Mouse (Mus musculus) left cerebral cortex, adult 8-10 months (tissue): ENCODE results near the gene Slco1a5. TPM values are rescaled to one million over a fixed set of nuclear protein-coding genes. Genes with fewer than 3 reads are reported as not detected.
"Not testable (repeated sequence)": the region's sequence is repeated elsewhere in the genome, so short reads cannot be mapped to it uniquely, and the experiment has no call there.

Experiments
- DNase-seq, 2 experiments: peaks; one replicate each; pipeline ENCODE4 v3.0.0; 2022; ENCODE audit warnings: low spot score in 2 of 2
- total RNA-seq, 4 experiments: library from RNA; stranded (reverse); gene quantifications; 2 replicates each; pipeline ENCODE4 v1.2.4; 2022

Slco1a5 gene
- total RNA-seq, 4 experiments from 2014 or later = not detected

DNA sequence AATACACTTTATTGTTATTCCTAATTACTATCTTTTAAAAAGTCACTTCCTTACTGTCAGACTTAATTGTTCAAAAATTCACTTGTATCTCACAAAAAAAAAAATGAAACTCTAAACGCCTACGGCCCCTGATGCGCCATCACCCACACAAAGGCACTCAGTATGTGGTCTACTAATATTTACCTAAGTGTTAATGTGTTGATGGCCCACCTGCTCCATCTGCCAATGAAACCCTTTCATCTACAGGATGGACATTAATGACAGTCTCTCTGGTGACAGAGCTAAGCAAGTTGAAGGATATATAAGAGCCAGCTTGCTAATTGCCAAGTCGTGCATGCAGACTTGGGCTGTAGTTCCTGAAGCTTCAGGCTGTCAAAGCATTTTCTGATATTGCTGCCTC lies 24.7 kb downstream of the Slco1a5 start, which contains the start of gene Iapp:
TSS of gene Iapp (plus strand) at position 326 of the 400 bp plus-strand sequence.
- no peak for DNase-seq

DNA sequence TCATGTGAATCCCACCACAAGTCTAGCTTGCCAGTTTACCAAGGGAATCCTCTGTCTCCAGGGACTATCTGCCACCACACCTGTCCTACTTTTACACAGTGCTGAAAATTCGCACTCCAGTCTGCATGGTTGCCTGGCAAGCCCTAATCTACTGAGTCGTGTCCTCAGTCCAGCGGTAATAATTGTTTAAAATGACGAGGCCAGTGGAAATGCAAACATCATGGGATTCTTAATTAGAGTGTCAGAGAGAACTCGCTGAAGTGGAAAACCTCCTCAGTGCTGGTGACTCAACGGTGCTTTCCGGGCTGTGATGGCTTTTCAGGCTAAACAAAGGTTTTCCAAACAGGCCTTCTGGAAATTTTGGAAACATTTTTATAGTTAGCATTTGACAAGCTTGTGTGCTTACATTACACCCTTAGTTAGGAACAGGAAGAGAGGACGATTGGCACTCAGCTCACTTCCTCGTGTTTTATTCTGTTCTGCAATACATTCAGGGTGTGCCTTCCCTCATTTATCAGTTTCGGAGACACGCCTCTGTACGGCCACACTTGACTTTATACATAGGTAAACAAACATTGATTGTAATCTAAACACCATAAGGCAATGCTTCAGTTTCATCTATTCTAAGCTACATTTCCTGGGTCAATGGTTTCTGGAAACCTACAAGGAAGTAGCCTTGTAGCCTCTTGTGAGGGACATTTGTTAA lies 33.2 kb downstream of the Slco1a5 start:
- no peak for DNase-seq

DNA sequence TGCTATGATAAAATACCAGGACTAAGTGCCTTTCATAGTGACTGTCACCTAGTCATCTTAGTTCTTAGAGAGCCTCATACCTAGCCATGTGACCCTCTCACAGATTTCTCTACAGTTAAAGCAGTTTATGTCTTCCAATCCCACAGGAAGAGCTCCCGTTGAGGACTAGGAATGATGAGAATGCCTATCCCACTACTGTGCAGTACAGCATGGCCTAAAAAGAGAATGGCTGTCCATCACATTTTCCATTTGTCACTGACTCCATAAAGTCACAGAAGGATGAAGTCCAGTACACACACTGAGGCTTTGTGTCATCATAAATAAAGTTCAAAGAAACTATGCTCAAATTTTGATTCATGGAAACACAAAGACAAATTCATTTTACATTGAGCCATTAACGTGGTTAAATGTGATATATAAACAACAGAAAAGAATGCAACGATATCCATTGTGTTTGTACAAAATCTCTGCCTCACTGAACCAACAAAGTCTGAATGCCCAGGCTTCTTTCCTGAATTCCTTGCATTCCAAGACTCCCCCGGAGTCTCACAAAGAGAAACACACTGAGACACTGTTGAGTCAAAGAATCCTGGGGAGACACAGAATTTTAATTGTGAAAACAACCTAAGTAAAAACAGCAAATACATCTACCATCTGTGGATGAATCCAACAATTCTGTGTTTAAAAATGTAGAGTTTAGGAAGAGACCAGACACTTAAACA lies 46.9 kb downstream of the Slco1a5 start:
- DNase-seq = no peak

DNA sequence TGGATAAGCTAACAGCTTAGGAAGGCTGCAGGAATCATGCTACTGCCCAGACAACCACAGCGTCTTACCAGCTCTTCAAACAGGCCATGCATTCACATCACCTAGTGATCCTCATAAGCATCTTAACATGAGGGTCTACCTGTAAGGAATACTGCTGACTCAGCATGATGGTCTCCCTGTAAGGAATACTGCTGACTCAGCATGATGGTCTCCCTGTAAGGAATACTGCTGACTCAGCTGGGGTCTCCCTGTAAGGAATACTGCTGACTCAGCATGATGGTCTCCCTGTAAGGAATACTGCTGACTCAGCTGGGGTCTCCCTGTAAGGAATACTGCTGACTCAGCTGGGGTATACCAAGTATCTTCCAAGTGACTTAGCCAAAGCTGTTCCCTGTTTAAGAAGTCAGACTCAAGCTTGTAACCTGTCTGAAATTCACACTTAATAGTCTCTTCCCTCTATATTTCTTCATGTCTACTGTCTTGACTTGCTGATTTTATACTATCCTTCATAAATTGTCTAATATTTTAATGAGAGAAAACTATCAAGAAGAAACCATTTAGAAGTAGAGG lies 72.0 kb downstream of the Slco1a5 start:
- DNase-seq = not testable (repeated sequence)

DNA sequence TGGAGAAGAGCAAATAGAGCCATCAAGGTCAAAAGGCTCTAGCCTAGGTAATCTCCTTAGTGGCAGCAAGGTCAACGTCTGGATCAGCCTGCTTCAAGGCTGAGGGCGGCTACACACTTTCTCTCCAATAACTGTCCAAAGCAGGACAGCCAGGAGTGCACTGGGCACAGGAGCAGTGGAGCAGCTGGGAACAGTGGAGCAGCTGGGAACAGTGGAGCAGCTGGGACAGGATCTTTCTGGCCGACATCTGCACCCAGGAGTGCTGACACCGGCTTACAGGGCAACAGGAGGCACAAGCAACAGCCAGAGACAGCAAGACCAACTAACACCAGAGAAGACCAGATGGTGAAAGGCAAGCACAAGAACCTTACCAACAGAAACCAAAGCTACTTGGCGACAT lies 77.7 kb downstream of the Slco1a5 start:
- DNase-seq = no peak

DNA sequence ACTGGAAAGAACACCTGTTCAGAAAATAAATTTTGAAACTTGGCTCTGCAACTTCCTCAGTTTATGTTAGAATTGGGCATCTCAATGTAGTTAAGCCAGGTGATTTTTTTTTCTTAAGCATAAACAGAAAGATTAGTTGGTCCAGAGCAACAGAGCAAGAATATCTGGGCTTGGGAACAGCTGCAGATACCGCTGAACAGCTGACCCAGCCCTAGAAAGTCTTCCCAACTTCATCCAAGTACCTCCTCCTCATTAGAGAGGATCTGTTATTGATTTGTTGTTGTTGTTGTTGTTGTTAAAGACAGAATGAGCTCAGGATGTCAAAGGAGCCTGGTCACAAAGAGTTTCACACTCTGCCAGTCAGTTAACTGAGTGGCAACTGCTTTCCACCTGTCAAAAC lies 83.3 kb downstream of the Slco1a5 start:
- DNase-seq = no peak

DNA sequence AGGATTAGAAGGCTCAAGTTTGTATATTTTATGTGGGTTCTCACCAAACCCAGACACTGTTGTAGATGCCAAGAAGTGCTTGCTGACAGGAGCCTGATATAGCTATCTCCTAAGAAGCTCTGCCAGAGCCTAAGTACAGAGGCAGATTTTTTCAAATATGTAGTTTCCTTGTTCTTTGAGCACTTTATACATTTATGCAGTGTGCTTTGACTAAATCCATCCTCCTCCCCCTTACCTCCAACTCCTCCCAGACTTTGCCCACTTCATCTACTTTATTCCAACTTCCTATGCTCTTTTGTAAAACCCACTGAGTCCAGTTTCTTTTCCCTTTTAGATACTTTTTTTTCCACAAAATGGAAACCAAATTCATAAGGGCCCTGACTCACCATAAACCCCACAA lies 102.6 kb downstream of the Slco1a5 start:
- no peak for DNase-seq

DNA sequence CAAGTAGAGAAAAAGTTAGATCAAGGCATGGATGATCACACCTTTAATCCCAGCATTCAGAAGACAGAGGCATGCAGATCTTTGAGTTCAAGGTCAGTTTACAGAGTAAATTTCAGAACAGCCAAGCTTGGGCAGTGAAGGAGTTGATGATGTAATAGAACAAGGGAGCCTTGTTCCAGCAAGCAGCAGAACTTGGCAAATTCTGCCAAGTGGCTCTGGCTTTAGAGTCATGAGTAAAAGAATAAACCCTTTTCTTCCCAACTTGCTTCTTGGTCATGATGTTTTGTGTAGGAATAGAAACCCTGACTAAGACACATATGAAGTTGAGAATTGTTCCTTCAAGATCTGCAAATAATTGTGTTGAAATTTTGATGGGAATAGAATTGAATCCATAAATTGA lies 111.0 kb downstream of the Slco1a5 start:
- DNase-seq = no peak

DNA sequence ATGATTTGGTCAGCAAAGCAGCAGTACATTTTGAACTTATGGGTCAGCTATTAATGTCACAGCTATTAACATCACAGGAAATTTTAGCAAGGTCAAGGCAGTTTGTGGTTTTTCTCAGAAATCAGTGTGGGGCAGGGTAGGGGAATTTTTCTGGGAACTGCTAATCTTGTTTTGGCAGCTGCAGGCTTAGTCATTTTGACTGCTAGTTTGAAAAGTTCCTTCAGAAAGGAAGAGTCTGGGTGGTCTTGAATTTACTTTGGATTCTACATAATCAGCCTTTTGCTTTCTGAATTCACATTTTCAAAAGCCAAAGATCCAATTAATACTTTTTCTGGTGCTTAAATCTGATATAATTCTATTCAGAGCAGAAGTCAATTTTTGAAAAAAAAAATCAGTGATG lies 113.0 kb downstream of the Slco1a5 start:
- no peak for DNase-seq

DNA sequence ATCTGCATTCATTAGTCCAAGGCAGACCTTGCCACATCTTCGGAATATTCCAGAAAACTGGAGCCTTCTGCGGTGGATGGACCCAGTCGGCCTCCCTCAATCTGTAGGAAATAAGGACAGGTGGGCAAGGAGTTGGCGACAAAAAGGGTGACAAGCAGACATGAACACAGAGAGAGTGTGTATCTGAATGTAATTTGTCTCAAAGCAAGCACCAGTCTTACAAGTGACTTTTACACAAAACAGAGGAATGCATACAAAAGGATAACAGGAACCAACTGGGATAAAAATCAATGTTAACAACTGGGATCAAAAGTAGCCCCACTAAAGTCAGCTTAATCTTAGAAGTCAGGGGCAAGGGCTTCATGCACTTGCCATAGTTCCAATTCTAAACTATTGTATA lies 114.4 kb downstream of the Slco1a5 start, which contains the start of gene Slco1a6:
TSS of gene Slco1a6 (minus strand) at position 101 of the 400 bp plus-strand sequence.
- no peak for DNase-seq

DNA sequence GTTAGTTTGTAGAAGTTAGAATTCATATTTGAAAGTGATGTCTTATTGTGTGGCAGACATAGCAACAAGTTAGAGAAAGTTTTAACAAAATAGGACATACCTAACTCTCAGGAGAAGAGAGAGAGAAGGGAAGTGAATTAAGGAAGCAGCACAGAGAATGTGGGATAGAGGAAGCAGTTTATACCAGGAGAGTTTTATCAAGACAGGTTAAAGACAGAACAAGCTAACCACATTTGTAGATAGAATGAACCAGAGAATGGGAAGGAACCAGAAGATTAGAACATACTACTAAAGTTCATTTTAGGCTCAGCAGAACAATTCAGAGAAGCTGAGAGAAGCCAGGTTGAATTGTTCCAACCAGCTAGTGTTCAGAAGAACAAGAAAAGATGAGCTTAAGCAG lies 122.3 kb downstream of the Slco1a5 start:
- DNase-seq = no peak

DNA sequence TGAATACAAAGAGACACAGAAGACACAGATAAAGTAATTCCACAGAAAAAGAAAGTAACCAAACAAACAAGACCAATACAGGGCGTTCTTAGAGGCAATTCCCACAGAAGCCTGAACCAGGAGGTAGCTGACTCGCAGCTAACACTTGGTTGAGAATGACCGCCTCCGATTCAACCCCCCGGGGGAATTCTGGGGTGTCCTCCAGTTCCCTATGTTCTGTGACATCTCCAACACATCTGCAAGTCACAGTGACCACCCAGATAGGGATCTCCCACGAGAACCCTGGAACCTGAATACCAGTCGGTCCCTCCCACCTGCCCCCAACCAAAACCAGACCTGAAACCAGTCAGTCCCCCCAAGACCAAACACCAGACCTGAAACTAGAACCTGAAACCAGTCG lies 128.5 kb downstream of the Slco1a5 start:
- DNase-seq = no peak

DNA sequence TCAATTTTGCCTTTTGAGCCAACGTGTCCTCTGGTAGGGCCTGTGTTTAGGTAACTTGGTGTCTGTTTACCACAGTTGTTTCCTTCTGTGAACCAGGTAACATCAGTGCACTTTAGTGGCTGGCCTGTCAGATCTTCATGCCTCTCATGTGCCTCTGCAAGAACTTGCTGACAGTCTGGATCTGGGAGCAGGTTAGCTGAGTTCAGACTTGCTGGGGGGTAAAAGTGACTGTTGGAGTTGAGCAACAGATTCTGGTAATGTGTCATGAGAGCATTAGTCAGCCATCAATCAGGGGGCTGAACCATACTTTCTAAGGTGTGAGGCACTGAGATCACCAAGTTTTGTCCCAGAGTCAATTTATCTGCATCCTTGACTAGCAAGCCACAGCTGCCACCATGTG lies 130.8 kb downstream of the Slco1a5 start:
- DNase-seq = no peak

DNA sequence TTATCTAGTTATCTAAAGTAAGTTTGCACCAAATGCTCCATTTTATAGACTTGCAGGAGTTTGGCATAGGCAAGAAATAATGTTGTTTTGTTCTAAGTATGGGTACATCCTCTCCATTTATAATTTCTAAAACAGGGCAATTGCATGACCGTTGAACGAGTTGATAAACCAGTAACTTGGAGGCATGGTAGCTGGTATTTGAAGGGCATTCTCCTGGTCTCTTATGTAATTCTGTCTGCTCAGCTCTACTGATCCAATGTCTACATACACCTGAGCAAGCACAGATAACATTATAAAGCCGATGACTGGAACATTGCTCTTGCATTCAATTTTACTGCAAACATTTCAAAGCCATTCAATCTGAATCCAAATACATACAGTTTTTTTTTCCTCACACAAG lies 135.4 kb downstream of the Slco1a5 start:
- DNase-seq = no peak

DNA sequence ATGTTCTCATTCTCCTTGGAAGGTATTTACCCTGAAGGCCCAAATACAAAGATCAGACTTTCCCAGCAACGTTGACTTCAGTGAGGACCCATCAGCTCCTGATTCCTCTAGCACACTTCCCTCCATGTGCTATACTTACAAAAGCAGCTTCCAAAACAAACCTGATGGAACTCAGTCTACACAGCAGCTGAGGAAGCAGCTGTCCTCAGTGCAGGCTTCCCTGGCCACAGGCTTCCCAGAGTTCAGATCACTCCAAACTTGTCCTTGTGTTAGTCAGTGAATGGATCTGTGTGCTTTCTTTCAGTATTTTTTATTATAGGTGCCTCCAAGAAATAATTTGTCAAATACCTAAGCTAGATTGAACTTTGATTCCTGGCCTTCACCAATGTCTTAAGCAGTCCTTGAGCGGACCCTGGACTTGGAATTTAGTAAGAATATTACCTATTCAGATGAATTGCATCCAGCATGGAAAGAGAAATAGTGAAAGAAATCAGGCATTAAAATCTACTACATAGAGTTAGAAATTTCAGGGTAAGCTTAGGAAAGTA lies 136.8 kb downstream of the Slco1a5 start:
- no peak for DNase-seq

Other genes with a start within 250 kb of the Slco1a5 start
- under 1 TPM in 1 of 4 experiments, not detected in 3; 1.00 TPM for gene Slco1a6, start 114.5 kb downstream of the Slco1a5 start, total RNA-seq
- gene Iapp, start 24.6 kb downstream of the Slco1a5 start, total RNA-seq = not detected
- 10 to 100 TPM; 14.5 to 17.1 (median 15.5) TPM for gene Pyroxd1, start 22.7 kb upstream of the Slco1a5 start, total RNA-seq
- gene Recql, start 64.1 kb upstream of the Slco1a5 start, total RNA-seq = 10 to 100 TPM; 18.4 to 30.5 (median 22.4) TPM
- 10 to 100 TPM; 31.1 to 33.6 (median 33.3) TPM for gene Golt1b, start 64.2 kb upstream of the Slco1a5 start, total RNA-seq
- 1 to 10 TPM in 3 of 4 experiments, under 1 TPM in 1; 0.44 to 2.1 (median 1.4) TPM for gene Spx, start 90.5 kb upstream of the Slco1a5 start, total RNA-seq
- not detected for gene Gys2, start 150.1 kb upstream of the Slco1a5 start, total RNA-seq
- 1,000 to 10,000 TPM in 1 of 4 experiments, 100 to 1,000 TPM in 3; 841 to 1,026 (median 936) TPM for gene Ldhb, start 185.0 kb upstream of the Slco1a5 start, total RNA-seq
- gene Kcnj8, start 248.6 kb upstream of the Slco1a5 start, total RNA-seq = 1 to 10 TPM; 2.1 to 2.7 (median 2.4) TPM